Mouse (Mus musculus): ENCODE results near the gene Olfr65.

Gene Olfr65

DNA sequence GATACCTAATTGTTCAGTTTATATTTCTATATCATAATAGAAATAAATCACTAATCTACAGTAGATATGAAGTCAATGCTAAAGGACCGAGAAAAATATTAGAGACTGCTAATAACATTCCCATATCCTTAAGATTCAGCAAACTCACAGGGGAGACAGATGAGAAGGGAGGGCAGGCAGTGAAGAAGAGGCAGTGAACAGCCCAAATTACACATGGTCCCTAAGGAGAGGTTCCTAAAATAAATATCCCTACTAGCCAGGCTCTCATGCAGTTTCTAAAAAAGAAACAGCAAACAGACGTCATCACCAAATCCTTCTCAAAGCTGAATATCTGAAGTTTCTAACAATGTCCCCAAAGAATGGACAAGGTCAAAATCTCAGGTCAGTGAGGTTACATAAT is at the start of gene Olfr65:
Gene Olfr65 (plus strand): TSS at position 301 of the 400 bp plus-strand sequence.
- no peak for DNase-seq (ENCODE audit: low spot score in 2 of 2)

DNA sequence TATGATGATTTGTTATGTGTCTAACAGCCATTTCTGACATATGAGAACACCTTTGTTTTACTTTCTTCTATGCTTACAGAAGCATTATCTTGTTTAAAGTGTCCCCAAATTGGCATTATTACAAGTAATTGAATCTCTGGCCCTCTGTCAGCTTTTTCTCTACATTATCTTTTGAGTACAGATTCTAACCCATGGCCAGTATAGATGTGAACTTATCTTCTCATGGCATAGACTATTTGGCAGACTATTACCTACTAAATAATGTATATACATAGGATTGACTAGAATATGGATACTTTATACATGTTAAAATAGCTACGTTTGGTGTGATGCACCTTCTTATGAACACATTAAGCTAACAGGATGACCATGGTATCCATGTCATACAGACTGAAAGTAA is 48.6 kb upstream of the Olfr65 start:
- DNase-seq (ENCODE audit: low spot score in 2 of 2), result no peak

GRCm38 (mm10) chr7:103859076-103859475 is 44.2 kb upstream of the Olfr65 start:
- DNase-seq (ENCODE audit: low spot score in 2 of 2), result peak; percentile 77 to 79

DNA sequence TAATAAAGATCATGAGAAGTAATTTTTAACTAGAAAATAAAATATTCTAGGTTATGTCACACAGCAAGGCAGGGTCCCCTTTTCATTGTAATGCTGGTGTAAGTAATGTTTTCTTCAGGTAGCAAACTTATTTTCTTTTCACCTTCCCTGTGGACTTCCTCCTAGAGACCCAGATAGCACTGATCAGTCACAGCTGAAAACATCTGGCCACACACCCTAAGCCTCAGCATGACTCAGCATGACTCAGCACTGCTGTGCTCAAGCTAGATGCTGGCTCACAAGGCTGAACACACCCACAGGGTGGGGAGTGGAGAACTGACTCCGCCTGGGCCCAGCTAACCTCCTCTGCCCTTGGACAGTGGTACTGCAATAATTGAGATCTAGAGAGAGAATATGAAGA is 42.4 kb upstream of the Olfr65 start:
- DNase-seq (ENCODE audit: low spot score in 2 of 2), result peak; percentile 89 to 90

DNA sequence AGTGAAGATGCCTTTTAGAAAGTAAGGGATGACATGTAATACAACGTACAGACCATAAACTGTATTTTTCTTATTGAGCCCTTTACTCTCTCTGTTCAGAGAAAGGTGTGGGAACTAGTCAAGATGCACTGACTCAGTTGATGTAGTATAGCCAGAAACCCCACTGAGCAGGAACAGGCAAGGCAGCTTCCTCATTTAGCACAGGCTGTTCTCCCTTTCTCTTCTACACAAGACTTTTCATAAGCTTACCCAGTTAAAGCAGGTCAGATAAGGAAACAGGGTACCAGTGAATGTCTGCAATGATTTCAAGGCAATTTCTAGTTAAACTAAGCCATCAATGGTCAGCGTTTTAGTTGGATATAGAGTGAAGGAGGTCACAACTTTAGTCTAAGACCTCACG is 41.8 kb upstream of the Olfr65 start:
- DNase-seq (ENCODE audit: low spot score in 2 of 2), result no peak

DNA sequence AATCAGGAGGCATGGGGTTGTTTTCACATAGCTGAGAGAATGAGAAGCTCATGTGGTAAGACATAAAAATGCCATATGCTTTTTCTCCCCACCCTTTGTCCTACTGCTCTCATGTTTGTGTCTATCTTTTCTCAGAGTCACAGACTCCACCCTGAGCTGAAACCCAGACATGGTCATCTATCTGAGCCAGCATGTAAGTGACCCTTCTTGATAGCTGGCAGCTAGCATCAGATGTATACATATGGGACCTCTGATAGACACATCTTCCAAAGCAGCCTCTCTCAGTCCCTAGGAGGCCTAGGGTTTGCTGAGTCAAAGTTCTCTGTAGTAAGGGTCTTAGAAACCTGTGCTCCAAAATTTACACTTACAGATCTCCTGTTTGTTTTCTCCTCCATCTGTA is 37.6 kb upstream of the Olfr65 start:
- DNase-seq (ENCODE audit: low spot score in 2 of 2), result peak in 1 of 2 experiments; percentile 56

GRCm38 (mm10) chr7:103870667-103871066 is 32.6 kb upstream of the Olfr65 start:
- DNase-seq (ENCODE audit: low spot score in 2 of 2), result peak in 1 of 2 experiments; percentile 67

- DNase-seq (ENCODE audit: low spot score in 2 of 2), result no peak
Measured at GRCm38 (mm10) chr7:103873064-103873463, 30.2 kb upstream of the Olfr65 start.

DNA sequence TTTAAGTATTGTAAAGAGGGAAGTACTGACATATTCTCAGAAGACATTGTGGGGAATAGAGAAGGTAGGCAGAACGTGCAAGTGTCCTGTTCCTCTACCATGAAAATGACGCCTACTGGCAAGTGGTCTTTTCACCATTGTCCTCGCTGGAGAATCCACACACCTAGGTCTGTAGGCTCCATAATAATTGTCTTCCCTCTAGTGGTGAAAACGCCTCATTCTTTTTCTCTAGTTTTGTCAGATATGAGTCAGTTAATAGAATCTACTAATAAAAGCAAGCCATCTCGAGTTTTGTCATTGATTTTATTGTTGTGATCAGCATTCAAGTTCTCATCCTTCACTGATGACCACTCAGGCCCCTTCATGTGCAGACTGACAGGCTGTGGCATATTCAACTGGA is 28.8 kb upstream of the Olfr65 start:
- no peak for DNase-seq (ENCODE audit: low spot score in 2 of 2)

- no peak for DNase-seq (ENCODE audit: low spot score in 2 of 2)
Measured at GRCm38 (mm10) chr7:103877093-103877492, 26.2 kb upstream of the Olfr65 start.

- no peak for DNase-seq (ENCODE audit: low spot score in 2 of 2)
Measured at GRCm38 (mm10) chr7:103886152-103886551, 17.1 kb upstream of the Olfr65 start, which contains the start of gene Olfr66. TSS of gene Olfr66 (minus strand) at chr7:103886252.

DNA sequence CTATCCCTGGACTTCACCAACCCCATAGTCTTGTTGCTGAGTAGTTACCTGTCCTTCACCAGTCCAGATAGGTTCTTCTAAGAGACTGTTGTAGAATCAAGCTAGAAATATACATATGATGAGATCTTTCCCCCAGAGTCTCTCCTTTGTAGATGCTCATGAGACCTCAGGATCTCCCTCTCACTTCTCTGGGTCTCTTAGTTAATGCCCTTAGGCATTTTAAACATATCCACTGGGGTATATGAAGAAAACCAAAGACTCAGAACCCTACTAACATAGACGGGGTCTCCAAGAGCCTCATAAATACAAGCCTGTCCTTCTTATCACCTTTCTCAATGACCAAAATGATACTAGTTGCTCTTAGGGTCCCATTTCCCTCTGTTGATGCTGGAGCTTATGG is 8.9 kb upstream of the Olfr65 start, which contains the start of gene Olfr64:
Gene Olfr64 (minus strand): TSS at position 101 of the 400 bp plus-strand sequence.
- no peak for DNase-seq (ENCODE audit: low spot score in 2 of 2)

DNA sequence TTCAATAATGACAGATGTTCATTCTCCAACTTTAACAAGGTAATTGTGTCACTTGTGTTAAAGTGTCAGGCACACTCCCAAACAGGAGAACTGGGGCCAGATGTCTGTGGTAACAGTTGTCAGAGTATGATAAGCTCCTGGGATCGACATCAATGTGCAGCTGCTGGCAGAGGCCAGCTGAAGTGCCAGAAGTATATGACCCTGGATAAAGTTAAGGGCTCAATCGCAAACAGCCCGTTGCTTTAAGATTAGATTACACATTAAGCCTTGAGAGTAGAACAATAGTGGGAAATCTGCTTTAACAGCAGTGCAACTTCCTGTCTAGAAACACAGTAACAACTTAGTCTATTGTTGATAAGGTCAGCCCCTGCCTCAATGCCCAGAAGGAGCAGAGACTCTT is 6.8 kb downstream of the Olfr65 start:
- peak; percentile 54 to 62 for DNase-seq (ENCODE audit: low spot score in 2 of 2)

DNA sequence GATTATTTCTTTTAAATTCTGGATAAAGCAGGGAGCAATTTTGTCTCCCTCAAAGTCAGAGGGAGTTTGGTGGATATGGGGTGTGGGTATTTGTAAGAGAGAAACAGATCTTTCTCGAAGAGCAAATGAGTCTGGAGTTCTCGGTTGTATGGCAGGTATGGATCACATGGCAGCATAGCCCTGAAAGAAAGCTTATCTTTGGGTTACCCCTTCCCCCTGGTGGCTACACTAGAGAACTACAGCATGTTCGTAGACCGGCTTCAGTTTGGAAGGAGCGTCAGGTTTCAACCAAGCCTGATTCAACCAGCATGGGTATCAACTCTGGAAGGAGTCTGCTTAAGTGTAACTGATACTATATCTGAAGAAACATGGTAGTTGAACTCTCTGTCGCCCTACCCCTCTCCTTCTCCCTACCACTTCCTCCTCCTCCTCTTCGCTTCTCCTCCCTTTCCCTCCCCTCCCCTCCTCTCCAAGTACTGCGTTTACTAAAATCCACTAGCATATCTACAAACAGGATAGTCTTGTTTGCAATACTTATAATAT is 9.8 kb downstream of the Olfr65 start:
- peak; percentile 45 to 64 for DNase-seq (ENCODE audit: low spot score in 2 of 2)

GRCm38 (mm10) chr7:103915338-103915737 is 12.1 kb downstream of the Olfr65 start:
- DNase-seq (ENCODE audit: low spot score in 2 of 2), result no peak

GRCm38 (mm10) chr7:103928525-103928924 is 25.2 kb downstream of the Olfr65 start, which contains the start of gene Olfr631:
TSS of gene Olfr631 (plus strand) at chr7:103928825.
- DNase-seq (ENCODE audit: low spot score in 2 of 2), result no peak

DNA sequence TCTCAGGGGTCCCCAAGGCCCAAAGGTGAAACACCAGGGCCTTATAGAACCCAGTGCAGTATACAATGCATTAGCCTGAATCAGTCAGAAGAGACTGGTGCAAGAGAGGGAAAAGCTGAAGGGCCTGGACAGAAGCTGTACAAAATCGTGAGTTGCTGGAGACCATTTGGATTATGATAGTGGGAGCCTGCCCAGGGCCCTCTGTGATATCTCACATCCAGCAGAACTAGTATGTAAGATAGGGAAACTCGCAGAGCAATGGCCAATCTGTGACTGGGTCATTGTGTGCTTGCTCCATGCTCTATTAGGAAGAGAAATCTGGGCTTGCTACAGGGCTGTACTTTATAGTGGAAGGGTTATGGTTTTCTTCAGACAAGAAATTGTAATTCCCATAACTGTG is 31.0 kb downstream of the Olfr65 start, which contains the start of gene Olfr632:
Gene Olfr632 (plus strand): TSS at position 84 of the 400 bp plus-strand sequence.
- no peak for DNase-seq (ENCODE audit: low spot score in 2 of 2)

- DNase-seq (ENCODE audit: low spot score in 2 of 2), result peak; percentile 65 to 81
Measured at GRCm38 (mm10) chr7:103942730-103943129, 39.4 kb downstream of the Olfr65 start.

DNA sequence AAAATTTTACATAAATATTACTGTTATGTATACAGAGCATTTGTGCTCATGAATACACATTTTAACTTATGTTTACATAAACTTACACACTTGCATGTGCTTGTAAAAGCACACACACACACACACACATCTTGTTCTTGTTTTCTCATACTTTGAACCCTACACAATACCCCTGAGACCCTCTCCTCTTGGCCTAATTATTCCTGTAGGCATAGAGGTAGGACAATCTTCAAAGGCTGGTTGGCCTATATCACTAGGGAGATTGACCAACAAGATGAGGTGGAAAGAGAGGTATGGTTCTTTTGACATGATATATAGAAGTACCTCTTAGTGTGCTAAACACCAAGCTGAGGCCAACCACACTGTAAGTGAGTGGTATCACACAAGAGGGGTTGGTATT is 40.9 kb downstream of the Olfr65 start, which contains the start of gene Olfr633:
Gene Olfr633 (plus strand): TSS at position 301 of the 400 bp plus-strand sequence.
- no peak for DNase-seq (ENCODE audit: low spot score in 2 of 2)
